Mouse (Mus musculus): ENCODE data around the gene Gjd2.

GRCm38 (mm10) chr2:113984890-113985289, 28.5 kb downstream of the Gjd2 start:
- no peak for TF ChIP-seq CTCF (IDR thresholded peaks at IDR 0.05; ENCODE audit: low read depth, low read length)
- TF ChIP-seq GATA2 (IDR thresholded peaks at IDR 0.05; ENCODE audit: borderline replicate concordance, low read depth, low read length) = no peak
- TF ChIP-seq TAL1 (conservative IDR thresholded peaks at IDR 0.05; ENCODE audit: low read depth, low read length) = no peak
- TF ChIP-seq GATA1 (IDR thresholded peaks at IDR 0.05; ENCODE audit: borderline replicate concordance, low read length) = no peak

Data from G1E (cell line).